Mouse (Mus musculus): ENCODE data around the gene Snx9. TPM values are rescaled to one million over a fixed set of nuclear protein-coding genes. Genes with fewer than 3 reads are reported as not detected.
A peak's percentile ranks its signal among the peaks of the same experiment; 100 is the strongest.

The Snx9 gene
- polyA plus RNA-seq, 1 experiment = 66.3 TPM

GRCm38 (mm10) chr17:5942156-5942555 is 101.0 kb downstream of the Snx9 start:
- Histone ChIP-seq H3K4me1 (ENCODE audit: control insufficient read depth, insufficient read depth, insufficient read length, low read length) (peaks cover 9% of the 10 kb centered on the region), H3K36me3 (ENCODE audit: control insufficient read depth, insufficient read depth, low read length) (no peaks in the 10 kb centered on the region), H3K4me3 (ENCODE audit: low read depth, low read length) (no peak overlapping the region), H3K27ac (ENCODE audit: insufficient read depth, low read depth, low read length) (peak overlapping the region; percentile 9), H3K27me3 (ENCODE audit: control insufficient read depth, insufficient read depth, low read length) (no peaks in the 10 kb centered on the region)
- WGBS = 21% methylated on average over 3 of the region's 3 CpGs
- no peak for TF ChIP-seq CTCF (IDR thresholded peaks at IDR 0.05; ENCODE audit: extremely low read depth, insufficient read length, insufficient replicate concordance, low read depth, low read length)
- TF ChIP-seq POLR2A (IDR thresholded peaks at IDR 0.05; ENCODE audit: low read depth, low read length) = no peak

DNA sequence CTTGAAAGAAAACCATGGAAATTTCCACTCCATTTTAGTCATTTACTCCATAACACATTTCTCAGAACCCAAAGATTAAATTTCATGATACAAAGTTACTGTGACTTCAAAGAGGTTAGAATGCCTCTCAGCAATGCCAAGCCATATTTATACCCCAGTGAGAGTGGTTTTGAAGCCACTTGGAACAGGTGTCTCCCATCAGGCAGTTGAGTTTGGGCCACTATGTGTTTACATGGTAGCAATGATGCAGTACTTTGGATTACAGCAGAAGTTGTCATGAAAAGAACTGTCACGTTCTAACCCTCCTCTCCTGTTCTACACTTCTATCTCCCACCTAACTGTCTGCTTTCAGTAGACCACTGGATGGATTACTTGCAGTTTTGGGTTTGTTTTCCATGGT is 101.9 kb downstream of the Snx9 start:
- Histone ChIP-seq H3K4me3 (ENCODE audit: low read depth, low read length) (no peak overlapping the region), H3K27ac (ENCODE audit: insufficient read depth, low read depth, low read length) (no peak overlapping the region), H3K4me1 (ENCODE audit: control insufficient read depth, insufficient read depth, insufficient read length, low read length) (peaks cover 9% of the 10 kb centered on the region), H3K27me3 (ENCODE audit: control insufficient read depth, insufficient read depth, low read length) (no peaks in the 10 kb centered on the region), H3K36me3 (ENCODE audit: control insufficient read depth, insufficient read depth, low read length) (no peaks in the 10 kb centered on the region)
- TF ChIP-seq POLR2A (IDR thresholded peaks at IDR 0.05; ENCODE audit: low read depth, low read length) = no peak
- no peak for TF ChIP-seq CTCF (IDR thresholded peaks at IDR 0.05; ENCODE audit: extremely low read depth, insufficient read length, insufficient replicate concordance, low read depth, low read length)
- WGBS = 66% methylated on average over 1 of the region's 1 CpGs

DNA sequence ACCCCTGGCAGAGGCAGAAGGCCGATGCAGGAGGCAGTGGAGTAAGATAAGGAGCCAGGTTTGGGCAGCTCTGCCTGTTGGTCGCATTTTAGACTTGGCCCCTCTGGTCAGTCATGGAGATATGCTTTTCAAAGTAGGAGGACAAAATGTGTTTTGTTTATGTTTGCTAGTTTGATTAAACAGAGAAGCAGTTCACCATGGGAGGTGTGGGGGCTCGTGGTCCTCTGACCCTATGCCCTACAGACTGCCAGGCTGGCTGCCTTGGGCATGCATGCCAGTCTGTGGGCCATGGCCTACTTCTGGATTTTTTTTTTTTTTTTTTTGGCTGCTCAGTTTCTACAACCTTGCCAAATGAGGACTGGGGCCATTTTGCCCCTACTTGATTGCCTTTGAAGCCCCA is 105.9 kb downstream of the Snx9 start:
- 69% methylated on average over 3 of the region's 3 CpGs for WGBS
- Histone ChIP-seq H3K4me3 (ENCODE audit: low read depth, low read length) (no peak overlapping the region), H3K36me3 (ENCODE audit: control insufficient read depth, insufficient read depth, low read length) (no peaks in the 10 kb centered on the region), H3K27ac (ENCODE audit: insufficient read depth, low read depth, low read length) (no peak overlapping the region), H3K4me1 (ENCODE audit: control insufficient read depth, insufficient read depth, insufficient read length, low read length) (peaks cover 2% of the 10 kb centered on the region), H3K27me3 (ENCODE audit: control insufficient read depth, insufficient read depth, low read length) (no peaks in the 10 kb centered on the region)
- TF ChIP-seq POLR2A (IDR thresholded peaks at IDR 0.05; ENCODE audit: low read depth, low read length) = no peak
- TF ChIP-seq CTCF (IDR thresholded peaks at IDR 0.05; ENCODE audit: extremely low read depth, insufficient read length, insufficient replicate concordance, low read depth, low read length) = no peak

- no peak for TF ChIP-seq CTCF (IDR thresholded peaks at IDR 0.05; ENCODE audit: extremely low read depth, insufficient read length, insufficient replicate concordance, low read depth, low read length)
- no peak for TF ChIP-seq POLR2A (IDR thresholded peaks at IDR 0.05; ENCODE audit: low read depth, low read length)
- Histone ChIP-seq H3K4me3 (ENCODE audit: low read depth, low read length) (no peak overlapping the region), H3K4me1 (ENCODE audit: control insufficient read depth, insufficient read depth, insufficient read length, low read length) (no peaks in the 10 kb centered on the region), H3K27ac (ENCODE audit: insufficient read depth, low read depth, low read length) (no peak overlapping the region), H3K27me3 (ENCODE audit: control insufficient read depth, insufficient read depth, low read length) (no peaks in the 10 kb centered on the region), H3K36me3 (ENCODE audit: control insufficient read depth, insufficient read depth, low read length) (no peaks in the 10 kb centered on the region)
- WGBS = 83% methylated on average over 4 of the region's 4 CpGs
Measured at GRCm38 (mm10) chr17:5952455-5952854, 111.3 kb downstream of the Snx9 start.

DNA sequence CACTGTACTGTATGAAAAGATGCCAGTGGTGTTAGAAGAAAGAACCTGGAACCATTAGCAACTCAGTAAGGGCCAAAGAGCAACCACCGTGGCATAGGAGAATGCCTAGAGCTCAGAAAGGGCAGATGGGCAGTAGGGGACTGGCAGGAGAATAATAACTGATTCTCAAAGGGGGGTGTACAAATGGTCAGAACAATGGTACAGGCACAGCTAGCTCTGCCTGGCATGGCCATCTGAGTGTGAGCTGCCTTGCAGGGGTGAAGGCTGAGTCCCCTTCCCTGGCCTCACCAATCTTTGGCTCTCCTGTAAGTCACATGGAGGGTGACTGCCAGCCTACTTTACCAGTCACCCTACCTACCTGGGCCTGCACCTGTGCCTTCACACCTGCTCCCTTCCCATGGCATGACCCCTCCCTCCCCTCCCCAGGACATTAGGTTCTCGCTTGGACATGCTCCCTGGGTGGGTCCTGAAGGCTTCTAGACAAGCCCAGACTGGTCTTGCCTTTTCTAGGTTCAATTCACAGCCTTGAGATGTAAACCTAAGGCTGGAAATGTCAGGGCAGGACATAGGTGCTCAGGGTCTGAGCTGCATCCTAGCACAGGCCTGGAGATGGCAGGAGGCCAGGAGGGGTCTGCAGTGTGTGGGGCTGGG is 115.3 kb downstream of the Snx9 start:
- Histone ChIP-seq H3K27me3 (ENCODE audit: control insufficient read depth, insufficient read depth, low read length) (no peaks in the 10 kb centered on the region), H3K27ac (ENCODE audit: insufficient read depth, low read depth, low read length) (no peak overlapping the region), H3K36me3 (ENCODE audit: control insufficient read depth, insufficient read depth, low read length) (no peaks in the 10 kb centered on the region), H3K4me3 (ENCODE audit: low read depth, low read length) (no peak overlapping the region), H3K4me1 (ENCODE audit: control insufficient read depth, insufficient read depth, insufficient read length, low read length) (peaks cover 15% of the 10 kb centered on the region)
- no peak for TF ChIP-seq CTCF (IDR thresholded peaks at IDR 0.05; ENCODE audit: extremely low read depth, insufficient read length, insufficient replicate concordance, low read depth, low read length)
- no peak for TF ChIP-seq POLR2A (IDR thresholded peaks at IDR 0.05; ENCODE audit: low read depth, low read length)
- 57% methylated on average over 2 of the region's 2 CpGs for WGBS

DNA sequence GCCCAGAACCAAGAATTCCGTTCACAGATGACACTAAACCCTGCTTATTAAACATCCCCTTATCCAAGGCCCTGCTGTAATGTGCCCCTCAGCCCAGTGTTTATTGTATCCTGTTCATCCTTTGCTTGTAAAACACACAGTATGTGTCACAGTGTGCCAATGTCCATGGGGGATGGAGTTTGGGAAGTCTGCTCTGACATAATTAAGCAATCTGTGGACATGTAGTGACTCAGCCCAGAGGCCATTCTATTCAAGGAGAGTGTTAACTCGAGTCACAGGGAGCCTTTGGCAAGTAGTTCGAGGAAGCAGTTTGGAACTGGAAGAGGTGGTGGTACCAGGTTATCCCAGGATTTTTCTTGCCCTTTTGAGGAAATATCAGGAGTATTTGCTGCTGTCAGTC is 116.0 kb downstream of the Snx9 start:
- Histone ChIP-seq H3K4me1 (ENCODE audit: control insufficient read depth, insufficient read depth, insufficient read length, low read length) (peaks cover 15% of the 10 kb centered on the region), H3K27ac (ENCODE audit: insufficient read depth, low read depth, low read length) (no peak overlapping the region), H3K4me3 (ENCODE audit: low read depth, low read length) (no peak overlapping the region), H3K27me3 (ENCODE audit: control insufficient read depth, insufficient read depth, low read length) (no peaks in the 10 kb centered on the region), H3K36me3 (ENCODE audit: control insufficient read depth, insufficient read depth, low read length) (no peaks in the 10 kb centered on the region)
- 55% methylated on average over 3 of the region's 3 CpGs for WGBS
- TF ChIP-seq POLR2A (IDR thresholded peaks at IDR 0.05; ENCODE audit: low read depth, low read length) (no peak), CTCF (IDR thresholded peaks at IDR 0.05; ENCODE audit: extremely low read depth, insufficient read length, insufficient replicate concordance, low read depth, low read length) (no peak)

DNA sequence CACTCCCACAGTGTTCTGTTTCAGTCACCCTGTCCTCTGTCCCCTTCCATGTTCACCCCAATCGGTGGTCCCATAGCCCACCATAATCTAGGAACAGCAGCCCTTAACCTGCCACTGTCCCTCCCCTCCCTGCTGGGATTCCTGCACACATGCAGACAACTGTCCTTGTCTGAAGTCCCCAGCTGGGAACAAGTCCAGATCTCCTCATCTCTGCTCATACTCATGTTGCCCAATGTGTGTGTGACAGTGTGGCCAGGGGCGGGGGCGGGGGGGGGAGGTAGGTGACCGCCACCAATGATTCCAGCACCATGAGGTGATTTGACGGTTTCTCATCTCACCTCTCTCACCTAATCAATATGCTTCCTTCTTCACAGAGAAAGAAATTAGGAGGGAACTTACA is 117.1 kb downstream of the Snx9 start:
- no peaks in the 10 kb centered on the region for H3K27me3 ChIP-seq (ENCODE audit: control insufficient read depth, insufficient read depth, low read length)
- no peak overlapping the region for H3K4me3 ChIP-seq (ENCODE audit: low read depth, low read length)
- WGBS = 58% methylated on average over 5 of the region's 5 CpGs
- no peak overlapping the region for H3K27ac ChIP-seq (ENCODE audit: insufficient read depth, low read depth, low read length)
- peaks cover 15% of the 10 kb centered on the region for H3K4me1 ChIP-seq (ENCODE audit: control insufficient read depth, insufficient read depth, insufficient read length, low read length)
- no peaks in the 10 kb centered on the region for H3K36me3 ChIP-seq (ENCODE audit: control insufficient read depth, insufficient read depth, low read length)
- TF ChIP-seq POLR2A (IDR thresholded peaks at IDR 0.05; ENCODE audit: low read depth, low read length) (no peak), CTCF (IDR thresholded peaks at IDR 0.05; ENCODE audit: extremely low read depth, insufficient read length, insufficient replicate concordance, low read depth, low read length) (no peak)
